Mouse (Mus musculus) B cell, adult 2 months (primary cell): ENCODE measurements around the gene Alpl.

Experiments
- DNase-seq, 2 experiments: peaks; one replicate each; pipeline ENCODE4 v3.0.0; 2022

Gene Alpl

DNA sequence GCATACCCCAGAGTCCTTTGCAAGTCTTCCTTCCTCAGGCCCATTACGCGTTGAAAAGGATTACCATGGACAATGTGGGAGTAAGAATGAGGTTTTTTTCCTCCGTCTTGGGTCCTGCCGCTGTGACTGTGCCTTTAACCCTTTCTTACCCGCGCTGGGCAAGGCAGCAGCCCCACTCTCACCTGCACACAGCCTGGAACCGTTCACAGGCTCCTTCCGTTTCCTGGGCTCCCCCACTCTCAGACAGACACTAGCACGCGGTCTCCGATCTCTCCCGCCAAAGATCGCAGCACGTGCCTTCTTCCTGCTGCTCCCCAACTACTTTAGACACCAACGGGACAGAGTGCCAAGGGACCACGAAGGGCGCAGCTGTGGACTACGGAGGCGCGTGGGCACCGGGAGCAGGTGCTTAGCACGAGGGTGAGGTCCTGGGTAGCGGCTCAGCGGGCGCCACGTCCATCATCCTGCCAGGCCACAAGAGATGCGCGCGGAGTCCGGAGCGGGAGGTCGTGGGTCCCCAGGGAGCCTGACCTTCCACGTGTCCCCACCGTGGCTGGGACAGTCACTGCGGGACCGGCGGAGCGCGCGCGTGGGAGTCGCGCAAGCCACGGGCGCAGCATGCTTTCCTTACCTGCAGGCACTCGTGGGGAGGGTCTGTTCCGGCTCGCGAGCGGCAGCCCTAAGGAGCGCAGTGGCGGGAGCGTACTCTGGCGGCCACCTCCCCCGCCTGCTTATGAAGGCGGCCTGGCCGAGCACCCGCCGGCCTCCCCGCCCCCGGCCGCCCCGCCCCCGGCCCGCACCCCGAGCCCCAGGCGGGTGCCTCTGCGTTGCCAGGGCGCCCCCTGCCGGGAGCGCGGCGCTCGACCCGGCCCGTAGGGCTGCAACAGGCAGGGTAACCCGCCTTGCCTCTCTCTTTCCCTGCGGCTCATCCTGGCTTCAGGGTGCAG is at the start of gene Alpl:
Gene Alpl (minus strand): TSS at position 774 of the 947 bp plus-strand sequence.
- DNase-seq = peak; percentile 89 to 92

- peak; percentile 76 for DNase-seq
These were observed 48.5 kb upstream of the Alpl start for GRCm38 (mm10) chr4:137844656-137845055.

- DNase-seq = no peak
These were observed 43.3 kb upstream of the Alpl start for GRCm38 (mm10) chr4:137839452-137839851.

DNA sequence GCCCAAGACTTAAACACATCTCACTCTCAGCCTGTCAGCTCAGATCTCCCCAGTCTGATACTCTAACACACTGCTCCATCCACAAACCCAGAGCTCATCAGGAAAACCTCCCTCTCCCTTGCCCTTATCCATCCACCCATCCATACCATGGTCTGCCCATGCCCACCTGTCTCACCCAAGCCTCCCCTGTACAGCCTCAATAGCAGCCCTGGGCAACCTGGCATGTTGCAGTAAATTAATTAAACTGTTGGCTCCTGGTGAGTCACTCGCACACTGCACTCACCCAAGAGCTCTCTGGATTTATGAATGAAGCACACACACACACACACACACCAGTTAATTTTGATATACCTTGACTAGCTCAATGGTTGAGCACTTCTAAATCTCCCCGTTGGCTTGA is 42.6 kb upstream of the Alpl start:
- DNase-seq = no peak

DNA sequence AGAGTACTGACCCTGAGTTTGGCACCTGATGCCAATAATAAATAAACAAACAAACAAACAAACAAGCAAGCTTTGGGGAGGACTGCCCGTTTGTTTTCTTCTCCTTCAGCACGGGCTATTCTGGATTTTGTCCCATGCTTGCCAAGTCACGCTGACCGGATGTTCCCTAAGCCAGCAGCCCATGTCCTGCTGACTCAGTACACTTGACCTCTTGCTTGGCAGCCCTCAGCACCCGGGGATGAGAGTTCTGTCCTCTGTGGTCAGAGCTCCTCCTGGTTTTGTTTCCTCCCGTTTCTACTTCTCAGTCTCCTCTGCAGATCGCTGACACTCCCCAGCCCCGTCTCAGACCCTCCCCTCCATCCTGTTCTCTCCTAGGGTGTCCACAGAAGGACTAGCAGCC is 41.6 kb upstream of the Alpl start:
- no peak for DNase-seq

DNA sequence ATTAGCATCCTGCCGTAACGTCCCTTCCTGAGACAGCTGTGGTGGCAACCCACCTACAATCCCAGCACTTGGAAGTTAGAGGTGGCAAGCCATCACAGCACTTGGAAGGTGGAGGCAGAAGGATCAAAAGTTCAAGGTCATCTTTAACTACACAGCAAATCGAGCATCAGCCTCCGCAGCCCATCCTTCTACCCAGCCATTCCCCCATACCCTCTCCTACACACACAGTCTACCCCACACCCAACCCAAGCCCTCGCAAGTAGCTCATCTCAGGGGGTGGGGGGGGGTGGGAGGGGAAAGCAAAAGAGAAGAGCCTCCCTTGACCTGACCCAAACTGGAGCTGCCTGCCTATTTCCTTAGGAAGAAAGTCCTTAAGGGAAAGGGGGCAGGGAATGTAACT is 40.6 kb upstream of the Alpl start:
- no peak for DNase-seq

DNA sequence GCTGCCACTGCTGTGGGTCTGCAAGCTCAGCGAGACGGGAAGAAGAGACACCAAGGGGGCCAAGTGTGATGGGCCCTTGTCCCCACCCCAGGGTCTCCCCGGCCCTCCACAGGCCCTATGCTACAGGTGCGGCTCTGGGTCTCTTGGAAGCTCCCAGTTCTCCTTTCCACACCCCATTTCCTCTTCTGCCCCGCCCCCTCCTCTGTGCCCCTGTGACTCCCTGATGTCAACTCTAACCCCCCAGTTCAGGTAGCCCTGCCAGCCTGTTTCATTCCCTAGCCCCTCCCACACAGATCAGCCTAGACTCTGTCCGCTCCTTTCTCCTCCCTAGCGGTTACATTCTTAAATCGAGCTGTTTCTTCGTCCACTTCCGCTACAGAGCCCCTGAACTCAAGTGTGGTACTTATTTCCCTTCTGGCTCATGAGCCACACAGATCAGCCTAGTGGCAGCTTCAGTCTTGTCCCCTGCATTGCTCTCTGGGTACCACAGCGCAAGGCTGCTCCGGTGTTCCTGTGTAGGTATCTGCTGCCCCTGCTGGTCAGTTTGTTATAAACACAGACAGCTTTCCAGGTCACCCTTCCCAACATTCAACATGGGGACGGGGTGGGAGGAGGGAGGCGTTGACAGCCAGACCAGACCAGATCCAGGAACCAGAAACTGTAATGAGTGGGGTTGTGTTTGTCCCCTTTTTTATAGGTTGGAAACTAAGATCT is 39.6 kb upstream of the Alpl start:
- peak; percentile 68 to 69 for DNase-seq

DNA sequence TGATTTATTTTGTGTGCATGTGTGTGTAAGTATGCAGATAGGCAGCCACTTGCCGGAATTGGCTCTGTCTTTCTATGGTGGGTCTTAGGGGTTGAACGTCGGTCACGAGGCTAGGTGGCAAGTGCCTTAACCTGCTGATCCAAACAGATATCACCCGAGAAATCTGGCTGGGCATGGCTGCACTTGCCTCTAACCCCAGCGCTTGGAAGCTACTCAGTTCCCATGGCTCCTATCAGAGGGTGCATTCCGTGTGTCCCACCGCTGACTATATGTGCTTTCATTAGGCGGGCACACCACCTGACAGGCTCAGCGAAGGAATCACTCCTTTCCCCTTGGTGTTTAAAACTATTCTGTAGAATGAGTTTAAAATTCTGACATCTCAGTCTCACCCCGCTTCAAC is 35.4 kb upstream of the Alpl start:
- no peak for DNase-seq

- DNase-seq = no peak
These were observed 34.2 kb upstream of the Alpl start for GRCm38 (mm10) chr4:137830380-137830779.

- DNase-seq = no peak
These were observed 28.7 kb upstream of the Alpl start for GRCm38 (mm10) chr4:137824881-137825280.

- no peak for DNase-seq
These were observed 27.4 kb upstream of the Alpl start for GRCm38 (mm10) chr4:137823542-137823941.

DNA sequence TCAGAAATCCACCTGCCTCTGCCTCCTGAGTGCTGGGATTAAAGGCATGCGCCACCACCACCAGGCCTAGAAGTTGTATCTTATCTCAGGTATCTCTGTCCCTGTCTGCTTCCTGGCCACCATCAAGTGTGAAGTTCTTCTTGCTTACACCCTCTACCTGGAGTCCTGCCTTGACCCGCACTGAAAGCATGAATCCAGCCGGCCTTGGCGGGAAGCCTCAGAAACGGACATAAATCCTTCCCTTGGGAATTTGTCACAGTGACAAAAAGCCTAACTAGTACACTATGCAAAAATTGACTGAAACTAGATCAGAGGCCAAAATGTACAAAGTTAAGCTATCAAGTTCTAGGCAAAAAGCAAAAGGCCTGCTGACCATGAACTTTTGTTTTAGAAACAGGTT is 26.4 kb upstream of the Alpl start:
- DNase-seq = no peak

- no peak for DNase-seq
These were observed 24.5 kb upstream of the Alpl start for GRCm38 (mm10) chr4:137820721-137821120.

DNA sequence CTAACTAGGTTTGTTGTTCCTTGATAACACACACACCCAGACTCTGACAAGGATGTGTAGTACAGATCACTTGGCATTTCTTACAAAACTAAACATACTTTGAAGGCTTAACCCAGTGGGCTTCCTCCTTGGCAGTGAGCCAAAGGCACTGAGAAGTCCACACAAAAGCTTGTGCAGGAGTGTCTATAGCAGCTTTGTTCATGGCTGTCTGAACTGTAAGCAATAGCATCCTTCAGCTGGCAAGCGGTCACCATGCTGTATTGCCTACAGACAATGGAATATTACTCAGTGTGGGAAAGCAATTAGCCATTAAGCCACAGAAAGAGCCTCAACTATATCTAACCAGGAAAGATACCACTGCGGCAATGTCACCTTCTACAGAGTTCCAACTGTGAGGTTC is 23.3 kb upstream of the Alpl start:
- DNase-seq = no peak

GRCm38 (mm10) chr4:137818341-137818740 is 22.2 kb upstream of the Alpl start:
- DNase-seq = no peak

GRCm38 (mm10) chr4:137816216-137816615 is 20.0 kb upstream of the Alpl start:
- no peak for DNase-seq

DNA sequence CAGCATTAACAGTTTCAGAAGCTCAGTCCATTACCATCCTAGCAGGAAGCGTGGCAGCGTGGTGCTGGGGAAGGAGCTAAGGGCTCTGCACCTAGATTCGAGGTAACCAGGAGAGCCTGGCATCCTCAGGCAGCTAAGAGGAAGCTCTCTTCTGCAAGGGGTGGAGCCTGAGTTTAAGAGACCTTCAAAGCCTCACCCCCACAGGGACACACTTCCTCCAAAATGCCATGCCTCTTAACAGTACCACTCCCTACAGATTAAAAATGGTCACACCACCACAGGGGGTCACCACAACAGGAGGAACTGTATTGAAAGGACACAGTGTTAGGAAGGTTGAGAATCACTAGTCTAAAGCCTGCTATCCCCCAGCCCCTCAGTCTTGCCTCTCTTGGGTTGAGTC is 19.3 kb upstream of the Alpl start:
- no peak for DNase-seq

- no peak for DNase-seq
These were observed 18.0 kb upstream of the Alpl start for GRCm38 (mm10) chr4:137814140-137814539.

- no peak for DNase-seq
These were observed 16.9 kb upstream of the Alpl start for GRCm38 (mm10) chr4:137812946-137813708.

GRCm38 (mm10) chr4:137809999-137810398 is 13.8 kb upstream of the Alpl start:
- no peak for DNase-seq

DNA sequence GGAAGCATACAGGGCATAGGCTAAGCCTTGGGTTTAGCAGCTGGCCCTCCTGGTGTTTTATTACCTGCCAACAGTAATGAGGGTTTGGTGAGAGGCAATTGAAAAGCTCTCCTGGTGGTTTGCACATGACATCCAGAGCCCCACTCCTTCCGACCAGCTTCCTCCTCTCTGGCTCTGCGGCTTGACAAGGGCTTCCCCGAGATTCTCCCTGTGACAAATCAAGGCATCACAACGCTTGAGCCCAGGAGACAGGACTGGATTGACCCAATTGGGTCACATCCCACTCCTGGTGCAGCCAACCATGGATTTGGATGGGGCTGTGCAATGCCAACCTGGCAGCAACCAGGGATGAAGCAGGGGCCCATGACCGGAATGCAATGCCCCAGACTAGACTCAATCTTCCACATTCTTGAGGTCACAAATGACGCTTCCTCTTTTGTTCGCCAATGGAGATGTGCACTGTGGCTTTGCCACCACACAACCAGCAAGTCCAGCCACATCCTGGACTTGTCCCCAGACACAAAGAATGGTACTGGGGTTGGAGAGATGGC is 11.2 kb upstream of the Alpl start:
- DNase-seq = no peak

GRCm38 (mm10) chr4:137801196-137801595 is 5.0 kb upstream of the Alpl start:
- DNase-seq = no peak

DNA sequence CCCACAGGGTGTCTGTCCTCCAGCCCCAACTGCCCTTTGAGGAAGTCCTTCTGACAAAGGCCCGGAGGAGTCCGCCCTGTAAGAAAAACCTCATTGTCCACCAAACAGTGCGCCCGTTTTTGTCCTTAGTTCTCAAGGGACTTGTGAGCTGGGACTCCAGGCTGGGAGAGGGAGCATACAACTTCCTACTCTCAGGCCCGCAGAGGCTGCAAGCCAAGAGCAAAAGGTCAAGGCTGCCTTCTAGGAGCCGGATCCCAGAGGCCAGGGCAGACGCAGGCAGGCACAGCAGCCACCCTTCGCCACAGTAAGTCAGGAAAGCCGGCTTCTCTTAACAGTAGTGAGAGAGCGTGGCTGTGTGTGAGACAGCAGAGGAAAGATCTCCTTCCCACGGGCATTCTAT is 4.1 kb upstream of the Alpl start:
- no peak for DNase-seq
